Mouse (Mus musculus) bone marrow, adult 2 months (tissue): ENCODE data around the gene Tacc2. TPM values are rescaled to one million over a fixed set of nuclear protein-coding genes. Genes with fewer than 3 reads are reported as not detected.

ENCODE experiments used
- H3K27ac ChIP-seq: fragments of 200-500 bp; 2 replicates; pipeline ENCODE4 v1.5.1; 2012; ENCODE audit warnings: low read depth, mild to moderate bottlenecking, control low read depth, inconsistent platforms, low read length; ENCODE audit not compliant: control insufficient read depth, poor library complexity, insufficient read depth
- H3K4me1 ChIP-seq: fragments of 200-500 bp; 2 replicates; pipeline ENCODE4 v1.6.1; 2011; ENCODE audit warnings: low read length; ENCODE audit not compliant: control insufficient read depth, insufficient read depth
- H3K4me3 ChIP-seq: fragments of 200-500 bp; replicated peaks from 2 replicates; pipeline ENCODE3; 2011; ENCODE audit warnings: mild to moderate bottlenecking, low read depth, low read length, control low read depth; ENCODE audit not compliant: control insufficient read depth
- CTCF ChIP-seq: fragments of 200-500 bp; IDR thresholded peaks from 2 replicates; pipeline ENCODE4 v1.5.1; 2011; ENCODE audit warnings: low read length, control low read depth; ENCODE audit not compliant: control insufficient read depth, insufficient read depth
- POLR2A ChIP-seq: fragments of 200-500 bp; IDR thresholded peaks from 2 replicates; pipeline ENCODE4 v1.6.1; 2011; ENCODE audit warnings: low read depth, mild to moderate bottlenecking, control low read depth, low read length, borderline replicate concordance; ENCODE audit not compliant: control insufficient read depth
- WGBS: fragments of 180-500 bp; shearing (Covaris S2); methylation state at CpG from one replicate; pipeline ENCODE4 v1.1.7; 2018; 5-methylcytosine and 5-hydroxymethylcytosine counted together
- polyA plus RNA-seq: library from polyadenylated mRNA; stranded (reverse); fragments of >200 nt; gene quantifications from 2 replicates; pipeline ENCODE4 v1.2.4, GENCODE M21; 2011; ENCODE audit warnings: low replicate concordance; ENCODE audit not compliant: missing spikeins, insufficient read depth, insufficient read length

Tacc2 gene
- polyA plus RNA-seq, 1 experiment = 12.0 TPM

- TF ChIP-seq POLR2A (no peak), CTCF (no peak)
- H3K27ac ChIP-seq = no peak overlapping the region
- no peak overlapping the region for H3K4me3 ChIP-seq
- 85% methylated on average over 4 of the region's 4 CpGs for WGBS
- peaks cover 4% of the 10 kb centered on the region; the same call in 1 of the 2 replicates for H3K4me1 ChIP-seq
Observed at GRCm38 (mm10) chr7:130634259-130634871, 57.1 kb downstream of the Tacc2 start.

- no peak overlapping the region for H3K27ac ChIP-seq
Observed at GRCm38 (mm10) chr7:130635212-130635611, 58.0 kb downstream of the Tacc2 start.

GRCm38 (mm10) chr7:130636274-130636673 is 59.0 kb downstream of the Tacc2 start:
- 41% methylated on average over 3 of the region's 3 CpGs for WGBS
- no peak overlapping the region for H3K27ac ChIP-seq
- TF ChIP-seq POLR2A (no peak), CTCF (no peak)
- H3K4me3 ChIP-seq = no peak overlapping the region
- H3K4me1 ChIP-seq = peaks cover 4% of the 10 kb centered on the region; the same call in 1 of the 2 replicates

More at GRCm38 (mm10) chr7:130635212-130635611, 58.0 kb downstream of the Tacc2 start:
- no peak for TF ChIP-seq POLR2A
- no peak for TF ChIP-seq CTCF
- 69% methylated on average over 7 of the region's 7 CpGs for WGBS
- H3K4me1 ChIP-seq = peaks cover 4% of the 10 kb centered on the region; the same call in 1 of the 2 replicates
- H3K4me3 ChIP-seq = no peak overlapping the region

- Histone ChIP-seq H3K4me3 (no peak overlapping the region), H3K27ac (no peak overlapping the region), H3K4me1 (peaks cover 2% of the 10 kb centered on the region; the same call in 1 of the 2 replicates)
- TF ChIP-seq CTCF (no peak), POLR2A (no peak)
- 62% methylated on average over 4 of the region's 4 CpGs for WGBS
Observed at GRCm38 (mm10) chr7:130636902-130637301, 59.7 kb downstream of the Tacc2 start.

- Histone ChIP-seq H3K4me3 (no peak overlapping the region), H3K27ac (no peak overlapping the region), H3K4me1 (peaks cover 2% of the 10 kb centered on the region; the same call in 1 of the 2 replicates)
- TF ChIP-seq CTCF = no peak
- no peak for TF ChIP-seq POLR2A
- 81% methylated on average over 6 of the region's 6 CpGs for WGBS
Observed at GRCm38 (mm10) chr7:130637811-130638210, 60.6 kb downstream of the Tacc2 start.

GRCm38 (mm10) chr7:130640681-130641080 is 63.4 kb downstream of the Tacc2 start:
- TF ChIP-seq CTCF (no peak), POLR2A (no peak)
- no peak overlapping the region for H3K27ac ChIP-seq
- H3K4me3 ChIP-seq = no peak overlapping the region
- peaks cover 4% of the 10 kb centered on the region; the same call in 1 of the 2 replicates for H3K4me1 ChIP-seq
- WGBS = 80% methylated on average over 9 of the region's 9 CpGs

- Histone ChIP-seq H3K4me1 (peaks cover 1% of the 10 kb centered on the region; the same call in 1 of the 2 replicates), H3K27ac (peak overlapping the region; percentile 19), H3K4me3 (peak overlapping the region; percentile 76)
- WGBS = under 1% methylated on average over 15 of the region's 15 CpGs
- TF ChIP-seq POLR2A (no peak), CTCF (no peak)
Observed at GRCm38 (mm10) chr7:130645332-130645993, 68.2 kb downstream of the Tacc2 start.

- peak overlapping the region; percentile 48 for H3K27ac ChIP-seq
- WGBS = under 1% methylated on average over 55 of the region's 55 CpGs
- TF ChIP-seq CTCF (no peak), POLR2A (no peak)
- peak overlapping the region; percentile 76 for H3K4me3 ChIP-seq
- H3K4me1 ChIP-seq = peaks cover 1% of the 10 kb centered on the region; the same call in 1 of the 2 replicates
Observed at GRCm38 (mm10) chr7:130645994-130646761, 68.9 kb downstream of the Tacc2 start.
